Mouse (Mus musculus): ENCODE measurements at regions not wholly inside any gene's neighbourhood (a gene's known extent, or its start where the extent isn't known, plus 50 kb on each side); places are given as distances from the start of the nearest gene placed in this dataset.
A peak's percentile ranks its signal among the peaks of the same experiment; 100 is the strongest.
"Not testable (repeated sequence)": the region's sequence is repeated elsewhere in the genome, so short reads cannot be mapped to it uniquely, and the experiment has no call there.

GRCm38 (mm10) chr16:76509109-76509650 is 135.6 kb upstream of the Nrip1 start:
- no peak for DNase-seq

GRCm38 (mm10) chr16:76507191-76507746 is 133.6 kb upstream of the Nrip1 start:
- peak; percentile 37 to 59 for DNase-seq

GRCm38 (mm10) chr16:76506240-76506639 is 132.6 kb upstream of the Nrip1 start:
- DNase-seq: no peak

- DNase-seq: no peak
Observed at GRCm38 (mm10) chr16:76499686-76500400, 126.2 kb upstream of the Nrip1 start.

- no peak for DNase-seq
Observed at GRCm38 (mm10) chr16:76498233-76498632, 124.6 kb upstream of the Nrip1 start.

GRCm38 (mm10) chr16:76497041-76497808 is 123.6 kb upstream of the Nrip1 start:
- no peak for DNase-seq

- no peak for DNase-seq
Observed at GRCm38 (mm10) chr16:76483419-76483818, 109.8 kb upstream of the Nrip1 start.

- DNase-seq: no peak
Observed at GRCm38 (mm10) chr16:76481966-76482365, 108.3 kb upstream of the Nrip1 start.

- DNase-seq: no peak
Observed at GRCm38 (mm10) chr16:76477474-76477873, 103.8 kb upstream of the Nrip1 start.

GRCm38 (mm10) chr16:76474481-76474880 is 100.9 kb upstream of the Nrip1 start:
- DNase-seq: no peak

GRCm38 (mm10) chr16:76472386-76472785 is 98.8 kb upstream of the Nrip1 start:
- no peak for DNase-seq

- DNase-seq: no peak
Observed at GRCm38 (mm10) chr16:76471081-76471480, 97.5 kb upstream of the Nrip1 start.

- DNase-seq: no peak
Observed at GRCm38 (mm10) chr16:76459521-76459920, 85.9 kb upstream of the Nrip1 start.

GRCm38 (mm10) chr16:76456300-76456599 is 82.6 kb upstream of the Nrip1 start:
- DNase-seq: not testable (repeated sequence)

- DNase-seq: no peak
Observed at GRCm38 (mm10) chr16:76455499-76456299, 82.1 kb upstream of the Nrip1 start.

- peak; percentile 22 to 35 for DNase-seq
Observed at GRCm38 (mm10) chr16:76454741-76455465, 81.3 kb upstream of the Nrip1 start.

GRCm38 (mm10) chr16:76453457-76454200 is 80.0 kb upstream of the Nrip1 start:
- peak; percentile 15 to 37 for DNase-seq

- no peak for DNase-seq
Observed at GRCm38 (mm10) chr16:76448773-76449172, 75.1 kb upstream of the Nrip1 start.

- DNase-seq: no peak
Observed at GRCm38 (mm10) chr16:76447033-76447432, 73.4 kb upstream of the Nrip1 start.

- DNase-seq: no peak
Observed at GRCm38 (mm10) chr16:76444668-76445067, 71.0 kb upstream of the Nrip1 start.

GRCm38 (mm10) chr16:76442635-76443034 is 69.0 kb upstream of the Nrip1 start:
- DNase-seq: no peak
